Mouse (Mus musculus): ENCODE results near the gene Kdm2a. TPM values are rescaled to one million over a fixed set of nuclear protein-coding genes. Genes with fewer than 3 reads are reported as not detected.
A peak's percentile ranks its signal among the peaks of the same experiment; 100 is the strongest.

Kdm2a gene
- polyA plus RNA-seq, 1 experiment, result 74.3 TPM

- 55% methylated on average over 1 of the region's 1 CpGs for WGBS
- Histone ChIP-seq H3K4me3 (ENCODE audit: insufficient read depth, low read depth, low read length) (no peak overlapping the region), H3K4me1 (ENCODE audit: control insufficient read depth, insufficient read depth, low read length) (no peaks in the 10 kb centered on the region; the same call in 1 of the 2 replicates), H3K36me3 (ENCODE audit: control insufficient read depth, insufficient read depth, low read length) (no peaks in the 10 kb centered on the region; the same call in 1 of the 2 replicates), H3K27me3 (replicated peaks; ENCODE audit: control insufficient read depth, insufficient read depth, low read length) (no peaks in the 10 kb centered on the region), H3K27ac (ENCODE audit: insufficient read depth, low read depth, low read length) (no peak overlapping the region)
- no peak for DNase-seq
- TF ChIP-seq POLR2A (IDR thresholded peaks at IDR 0.05; ENCODE audit: low read depth, low read length), result no peak
Observed at GRCm38 (mm10) chr19:4370254-4370653, 27.8 kb downstream of the Kdm2a start.

- 70% methylated on average over 2 of the region's 2 CpGs for WGBS
- no peaks in the 10 kb centered on the region for H3K4me1 ChIP-seq (ENCODE audit: control insufficient read depth, insufficient read depth, low read length)
- H3K4me3 ChIP-seq (ENCODE audit: insufficient read depth, low read depth, low read length), result no peak overlapping the region
- H3K27me3 ChIP-seq (replicated peaks; ENCODE audit: control insufficient read depth, insufficient read depth, low read length), result no peaks in the 10 kb centered on the region
- no peak for DNase-seq
- TF ChIP-seq CTCF (conservative IDR thresholded peaks at IDR 0.05; ENCODE audit: insufficient read depth, insufficient read length, low read depth, low read length) (no peak), POLR2A (IDR thresholded peaks at IDR 0.05; ENCODE audit: low read depth, low read length) (no peak)
- H3K36me3 ChIP-seq (ENCODE audit: control insufficient read depth, insufficient read depth, low read length), result peaks cover 4% of the 10 kb centered on the region
- no peak overlapping the region for H3K27ac ChIP-seq (ENCODE audit: insufficient read depth, low read depth, low read length)
Observed at GRCm38 (mm10) chr19:4349455-4349854, 48.6 kb downstream of the Kdm2a start.

- WGBS, result 95% methylated on average over 1 of the region's 1 CpGs
- no peak overlapping the region for H3K4me3 ChIP-seq (ENCODE audit: insufficient read depth, low read depth, low read length)
- peaks cover 6% of the 10 kb centered on the region for H3K36me3 ChIP-seq (ENCODE audit: control insufficient read depth, insufficient read depth, low read length)
- H3K27me3 ChIP-seq (replicated peaks; ENCODE audit: control insufficient read depth, insufficient read depth, low read length), result no peaks in the 10 kb centered on the region
- DNase-seq, result no peak
- no peak for TF ChIP-seq POLR2A (IDR thresholded peaks at IDR 0.05; ENCODE audit: low read depth, low read length)
- no peak for TF ChIP-seq CTCF (conservative IDR thresholded peaks at IDR 0.05; ENCODE audit: insufficient read depth, insufficient read length, low read depth, low read length)
- H3K4me1 ChIP-seq (ENCODE audit: control insufficient read depth, insufficient read depth, low read length), result no peaks in the 10 kb centered on the region
- H3K27ac ChIP-seq (ENCODE audit: insufficient read depth, low read depth, low read length), result no peak overlapping the region
Observed at GRCm38 (mm10) chr19:4346479-4346878, 51.6 kb downstream of the Kdm2a start.

GRCm38 (mm10) chr19:4338162-4338561 is 59.9 kb downstream of the Kdm2a start:
- Histone ChIP-seq H3K4me1 (ENCODE audit: control insufficient read depth, insufficient read depth, low read length) (no peaks in the 10 kb centered on the region; the same call in 1 of the 2 replicates), H3K4me3 (ENCODE audit: insufficient read depth, low read depth, low read length) (no peak overlapping the region), H3K27me3 (replicated peaks; ENCODE audit: control insufficient read depth, insufficient read depth, low read length) (no peaks in the 10 kb centered on the region), H3K27ac (ENCODE audit: insufficient read depth, low read depth, low read length) (no peak overlapping the region), H3K36me3 (ENCODE audit: control insufficient read depth, insufficient read depth, low read length) (no peaks in the 10 kb centered on the region)
- peak; percentile 81 for TF ChIP-seq CTCF (conservative IDR thresholded peaks at IDR 0.05; ENCODE audit: insufficient read depth, insufficient read length, low read depth, low read length)
- no peak for TF ChIP-seq POLR2A (IDR thresholded peaks at IDR 0.05; ENCODE audit: low read depth, low read length)
- 2% methylated on average over 2 of the region's 2 CpGs for WGBS
- peak; percentile 84 for DNase-seq

GRCm38 (mm10) chr19:4333791-4334190 is 64.3 kb downstream of the Kdm2a start:
- H3K4me1 ChIP-seq (ENCODE audit: control insufficient read depth, insufficient read depth, low read length), result peaks cover 10% of the 10 kb centered on the region; the same call in 1 of the 2 replicates
- DNase-seq, result peak; percentile 98
- WGBS, result 0% methylated on average over 16 of the region's 16 CpGs

GRCm38 (mm10) chr19:4333100-4333775 is 64.8 kb downstream of the Kdm2a start:
- TF ChIP-seq POLR2A (IDR thresholded peaks at IDR 0.05; ENCODE audit: low read depth, low read length), result no peak
- TF ChIP-seq CTCF (conservative IDR thresholded peaks at IDR 0.05; ENCODE audit: insufficient read depth, insufficient read length, low read depth, low read length), result no peak
- Histone ChIP-seq H3K4me3 (ENCODE audit: insufficient read depth, low read depth, low read length) (peak overlapping the region; percentile 76), H3K27me3 (replicated peaks; ENCODE audit: control insufficient read depth, insufficient read depth, low read length) (no peaks in the 10 kb centered on the region), H3K36me3 (ENCODE audit: control insufficient read depth, insufficient read depth, low read length) (peaks cover 7% of the 10 kb centered on the region; the same call in 1 of the 2 replicates), H3K4me1 (ENCODE audit: control insufficient read depth, insufficient read depth, low read length) (peaks cover 10% of the 10 kb centered on the region; the same call in 1 of the 2 replicates), H3K27ac (ENCODE audit: insufficient read depth, low read depth, low read length) (peak overlapping the region; percentile 93)
- DNase-seq, result no peak
- WGBS, result 1% methylated on average over 13 of the region's 13 CpGs

More at GRCm38 (mm10) chr19:4333791-4334190, 64.3 kb downstream of the Kdm2a start:
- peak overlapping the region; percentile 76 for H3K4me3 ChIP-seq (ENCODE audit: insufficient read depth, low read depth, low read length)
- peak; percentile 59 for TF ChIP-seq POLR2A (IDR thresholded peaks at IDR 0.05; ENCODE audit: low read depth, low read length)
- 0 out of 2 replicates have a peak, but pooled peaks have one; percentile 9 for TF ChIP-seq CTCF (conservative IDR thresholded peaks at IDR 0.05; ENCODE audit: insufficient read depth, insufficient read length, low read depth, low read length)
- H3K36me3 ChIP-seq (ENCODE audit: control insufficient read depth, insufficient read depth, low read length), result peaks cover 3% of the 10 kb centered on the region; the same call in 1 of the 2 replicates
- H3K27me3 ChIP-seq (replicated peaks; ENCODE audit: control insufficient read depth, insufficient read depth, low read length), result no peaks in the 10 kb centered on the region
- H3K27ac ChIP-seq (ENCODE audit: insufficient read depth, low read depth, low read length), result peak overlapping the region; percentile 93

- H3K36me3 ChIP-seq (ENCODE audit: control insufficient read depth, insufficient read depth, low read length), result peaks cover 12% of the 10 kb centered on the region
- H3K4me3 ChIP-seq (ENCODE audit: insufficient read depth, low read depth, low read length), result peak overlapping the region; percentile 76
- TF ChIP-seq POLR2A (IDR thresholded peaks at IDR 0.05; ENCODE audit: low read depth, low read length) (no peak), CTCF (conservative IDR thresholded peaks at IDR 0.05; ENCODE audit: insufficient read depth, insufficient read length, low read depth, low read length) (no peak)
- peak; percentile 78 for DNase-seq
- WGBS, result under 1% methylated on average over 4 of the region's 4 CpGs
- H3K27me3 ChIP-seq (replicated peaks; ENCODE audit: control insufficient read depth, insufficient read depth, low read length), result no peaks in the 10 kb centered on the region
- peaks cover 10% of the 10 kb centered on the region; the same call in 1 of the 2 replicates for H3K4me1 ChIP-seq (ENCODE audit: control insufficient read depth, insufficient read depth, low read length)
- H3K27ac ChIP-seq (ENCODE audit: insufficient read depth, low read depth, low read length), result peak overlapping the region; percentile 93
Observed at GRCm38 (mm10) chr19:4332653-4333052, 65.4 kb downstream of the Kdm2a start.

Measured in kidney, adult 2 months (tissue).